Mouse (Mus musculus) hindbrain, embryonic 16.5 days (tissue): ENCODE results near the gene Tbx6. TPM values are rescaled to one million over a fixed set of nuclear protein-coding genes. Genes with fewer than 3 reads are reported as not detected.
A peak's percentile ranks its signal among the peaks of the same experiment; 100 is the strongest.

Experiments
- ATAC-seq: fragments of 200-750 bp; cut with Nextera tagmentation; 2 replicates; pipeline ENCODE4 v1.8.0; 2017; ENCODE audit warnings: moderate TSS enrichment, moderate library complexity
- H3K27ac ChIP-seq: fragments of 300-500 bp; sonication (generic); 2 replicates; pipeline ENCODE4 v1.5.1; 2014; ENCODE audit warnings: low read depth, mild to moderate bottlenecking, control low read depth, low read length, moderate library complexity
- H3K27me3 ChIP-seq: fragments of 300-500 bp; sonication (generic); replicated peaks from 2 replicates; pipeline ENCODE4 v1.6.1; 2014; ENCODE audit warnings: low read length; ENCODE audit not compliant: control insufficient read depth, insufficient read depth
- H3K36me3 ChIP-seq: fragments of 300-500 bp; sonication (generic); 2 replicates; pipeline ENCODE4 v1.6.1; 2014; ENCODE audit warnings: mild to moderate bottlenecking, low read length, moderate library complexity, mixed read lengths; ENCODE audit not compliant: control insufficient read depth, insufficient read depth
- H3K4me1 ChIP-seq: fragments of 300-500 bp; sonication (generic); 2 replicates; pipeline ENCODE4 v1.6.1; 2014; ENCODE audit warnings: low read depth, low read length; ENCODE audit not compliant: control insufficient read depth, insufficient read depth
- H3K4me2 ChIP-seq: fragments of 300-500 bp; sonication (generic); 2 replicates; pipeline ENCODE4 v1.6.1; 2014; ENCODE audit warnings: mild to moderate bottlenecking, low read length, control low read depth, moderate library complexity
- H3K4me3 ChIP-seq: fragments of 300-500 bp; sonication (generic); 2 replicates; pipeline ENCODE4 v1.5.1; 2014; ENCODE audit warnings: mild to moderate bottlenecking, low read length, control low read depth, moderate library complexity
- H3K9ac ChIP-seq: fragments of 300-500 bp; sonication (generic); 2 replicates; pipeline ENCODE4 v1.6.1; 2014; ENCODE audit warnings: low read depth, mild to moderate bottlenecking, control low read depth, low read length, moderate library complexity
- H3K9me3 ChIP-seq: fragments of 300-500 bp; sonication (generic); 2 replicates; pipeline ENCODE4 v1.6.1; 2014; ENCODE audit warnings: mild to moderate bottlenecking, low read length, moderate library complexity; ENCODE audit not compliant: control insufficient read depth
- WGBS: fragments of 180-500 bp; shearing (Covaris S2); extraction: QIAGEN DNeasy Blood & Tissue Kit; methylation state at CpG from one replicate; pipeline ENCODE4 v1.1.7; 2014; 5-methylcytosine and 5-hydroxymethylcytosine counted together
- polyA plus RNA-seq: library from polyadenylated mRNA; unstranded; fragments of >200 nt; fragmentation: Nextera tagmentation; extraction: Ambion mirVana; gene quantifications from 2 replicates; pipeline ENCODE4 v1.2.1, GENCODE M21; 2015

Gene Tbx6
- polyA plus RNA-seq = 0.29 and 0.55 TPM in 2 replicates

- no peaks in the 10 kb centered on the region for H3K27me3 ChIP-seq
- H3K4me1 ChIP-seq = peaks cover 32% of the 10 kb centered on the region
- WGBS = 4% methylated on average over 22 of the region's 22 CpGs
- peak within 1 kb of the TSS; percentile 84 for H3K4me2 ChIP-seq
- H3K9ac ChIP-seq = peak within 1 kb of the TSS; percentile 68
- peaks cover 7% of the 10 kb centered on the region for H3K36me3 ChIP-seq
- 0 out of 2 replicates have a peak, but pooled peaks have one; percentile 2 for ATAC-seq
- H3K27ac ChIP-seq = peak within 1 kb of the TSS; percentile 74
- H3K9me3 ChIP-seq = no peaks in the 10 kb centered on the region
- peak within 1 kb of the TSS; percentile 48 for H3K4me3 ChIP-seq
Measured at GRCm38 (mm10) chr7:126780971-126781635, at the start of gene Tbx6. Tbx6 (plus strand) TSS chr7:126781483.

- WGBS = 76% methylated on average over 8 of the region's 8 CpGs
- no peaks in the 10 kb centered on the region for H3K27me3 ChIP-seq
- H3K4me2 ChIP-seq = no peak overlapping the region
- no peak overlapping the region for H3K4me3 ChIP-seq
- no peak overlapping the region for H3K9ac ChIP-seq
- H3K36me3 ChIP-seq = no peaks in the 10 kb centered on the region
- ATAC-seq = no peak
- H3K4me1 ChIP-seq = no peaks in the 10 kb centered on the region; the same call in 1 of the 2 replicates
- H3K9me3 ChIP-seq = no peaks in the 10 kb centered on the region
- no peak overlapping the region for H3K27ac ChIP-seq
Measured at GRCm38 (mm10) chr7:126736122-126736521, 45.2 kb upstream of the Tbx6 start.

- ATAC-seq = no peak
- WGBS = 79% methylated on average over 17 of the region's 17 CpGs
- H3K27me3 ChIP-seq = no peaks in the 10 kb centered on the region
- H3K9ac ChIP-seq = no peak overlapping the region
- no peak overlapping the region for H3K4me3 ChIP-seq
- H3K27ac ChIP-seq = no peak overlapping the region
- H3K9me3 ChIP-seq = no peaks in the 10 kb centered on the region
- no peaks in the 10 kb centered on the region; the same call in 1 of the 2 replicates for H3K4me1 ChIP-seq
- no peak overlapping the region for H3K4me2 ChIP-seq
- no peaks in the 10 kb centered on the region for H3K36me3 ChIP-seq
Measured at GRCm38 (mm10) chr7:126739551-126739950, 41.7 kb upstream of the Tbx6 start.

- WGBS = 62% methylated on average over 13 of the region's 13 CpGs
- no peak for ATAC-seq
Measured at GRCm38 (mm10) chr7:126740132-126740735, 41.0 kb upstream of the Tbx6 start.

GRCm38 (mm10) chr7:126740977-126741376 is 40.3 kb upstream of the Tbx6 start:
- H3K36me3 ChIP-seq = no peaks in the 10 kb centered on the region
- H3K9me3 ChIP-seq = no peaks in the 10 kb centered on the region
- no peak overlapping the region for H3K27ac ChIP-seq
- H3K4me3 ChIP-seq = no peak overlapping the region
- WGBS = 84% methylated on average over 5 of the region's 5 CpGs
- H3K27me3 ChIP-seq = no peaks in the 10 kb centered on the region
- ATAC-seq = no peak
- no peak overlapping the region for H3K4me2 ChIP-seq
- no peaks in the 10 kb centered on the region; the same call in 1 of the 2 replicates for H3K4me1 ChIP-seq
- no peak overlapping the region for H3K9ac ChIP-seq

More at GRCm38 (mm10) chr7:126740132-126740735, 41.0 kb upstream of the Tbx6 start:
- H3K9ac ChIP-seq = no peak overlapping the region
- H3K27ac ChIP-seq = no peak overlapping the region
- H3K4me3 ChIP-seq = no peak overlapping the region
- no peaks in the 10 kb centered on the region for H3K9me3 ChIP-seq
- H3K36me3 ChIP-seq = no peaks in the 10 kb centered on the region
- no peak overlapping the region; the same call in 1 of the 2 replicates for H3K4me2 ChIP-seq
- no peaks in the 10 kb centered on the region for H3K27me3 ChIP-seq
- no peaks in the 10 kb centered on the region; the same call in 1 of the 2 replicates for H3K4me1 ChIP-seq

- Histone ChIP-seq H3K9ac (no peak overlapping the region), H3K4me3 (no peak overlapping the region), H3K4me1 (no peaks in the 10 kb centered on the region; the same call in 1 of the 2 replicates), H3K9me3 (no peaks in the 10 kb centered on the region), H3K27me3 (no peaks in the 10 kb centered on the region), H3K36me3 (no peaks in the 10 kb centered on the region), H3K27ac (no peak overlapping the region), H3K4me2 (no peak overlapping the region)
- no peak for ATAC-seq
- WGBS = 90% methylated on average over 5 of the region's 5 CpGs
Measured at GRCm38 (mm10) chr7:126741452-126741851, 39.8 kb upstream of the Tbx6 start.

- Histone ChIP-seq H3K27me3 (no peaks in the 10 kb centered on the region), H3K4me2 (no peak overlapping the region), H3K4me1 (no peaks in the 10 kb centered on the region; the same call in 1 of the 2 replicates), H3K9ac (no peak overlapping the region), H3K4me3 (no peak overlapping the region), H3K27ac (no peak overlapping the region), H3K9me3 (no peaks in the 10 kb centered on the region), H3K36me3 (no peaks in the 10 kb centered on the region)
- WGBS = 93% methylated on average over 13 of the region's 13 CpGs
- ATAC-seq = no peak
Measured at GRCm38 (mm10) chr7:126741964-126742482, 39.3 kb upstream of the Tbx6 start.

GRCm38 (mm10) chr7:126746066-126746465 is 35.2 kb upstream of the Tbx6 start:
- no peak overlapping the region for H3K4me3 ChIP-seq
- WGBS = 91% methylated on average over 12 of the region's 12 CpGs
- no peak overlapping the region for H3K27ac ChIP-seq
- H3K9me3 ChIP-seq = no peaks in the 10 kb centered on the region
- no peaks in the 10 kb centered on the region for H3K36me3 ChIP-seq
- H3K4me2 ChIP-seq = no peak overlapping the region
- no peak for ATAC-seq
- no peaks in the 10 kb centered on the region for H3K27me3 ChIP-seq
- no peaks in the 10 kb centered on the region for H3K4me1 ChIP-seq
- H3K9ac ChIP-seq = no peak overlapping the region

GRCm38 (mm10) chr7:126746798-126747197 is 34.5 kb upstream of the Tbx6 start:
- Histone ChIP-seq H3K4me2 (no peak overlapping the region), H3K4me3 (no peak overlapping the region), H3K9me3 (no peaks in the 10 kb centered on the region), H3K36me3 (no peaks in the 10 kb centered on the region), H3K9ac (no peak overlapping the region), H3K27me3 (no peaks in the 10 kb centered on the region), H3K27ac (no peak overlapping the region), H3K4me1 (no peaks in the 10 kb centered on the region)
- no peak for ATAC-seq
- 46% methylated on average over 6 of the region's 6 CpGs for WGBS
